Mouse (Mus musculus) adrenal gland, adult 2 months (tissue): ENCODE measurements at regions not wholly inside any gene's neighbourhood (a gene's known extent, or its start where the extent isn't known, plus 50 kb on each side); places are given as distances from the start of the nearest gene placed in this dataset.

Source experiments
- DNase-seq: peaks from one replicate; pipeline ENCODE4 v3.0.0; 2021

- DNase-seq = no peak
Observed at GRCm38 (mm10) chr13:47764802-47765597, 496.0 kb upstream of the Id4 start.

GRCm38 (mm10) chr13:47768963-47769527 lies 492.0 kb upstream of the Id4 start:
- no peak for DNase-seq

GRCm38 (mm10) chr13:47777206-47778099 lies 483.6 kb upstream of the Id4 start:
- DNase-seq = no peak

- no peak for DNase-seq
Observed at GRCm38 (mm10) chr13:47778218-47779009, 482.6 kb upstream of the Id4 start.

- no peak for DNase-seq
Observed at GRCm38 (mm10) chr13:47784406-47784805, 476.6 kb upstream of the Id4 start.

GRCm38 (mm10) chr13:47797859-47798258 lies 463.2 kb upstream of the Id4 start:
- no peak for DNase-seq

- peak; percentile 8 for DNase-seq
Observed at GRCm38 (mm10) chr13:47811711-47812415, 449.2 kb upstream of the Id4 start.

GRCm38 (mm10) chr13:47818924-47819564 lies 442.0 kb upstream of the Id4 start:
- peak; percentile 43 for DNase-seq

GRCm38 (mm10) chr13:47836491-47836890 lies 424.5 kb upstream of the Id4 start:
- peak; percentile 40 for DNase-seq

GRCm38 (mm10) chr13:47842418-47842817 lies 418.6 kb upstream of the Id4 start:
- DNase-seq = no peak

GRCm38 (mm10) chr13:47843011-47843410 lies 418.0 kb upstream of the Id4 start:
- no peak for DNase-seq

- no peak for DNase-seq
Observed at GRCm38 (mm10) chr13:47843541-47844267, 417.3 kb upstream of the Id4 start.

GRCm38 (mm10) chr13:47846713-47847112 lies 414.3 kb upstream of the Id4 start:
- DNase-seq = no peak

- DNase-seq = no peak
Observed at GRCm38 (mm10) chr13:47848371-47849188, 412.4 kb upstream of the Id4 start.

GRCm38 (mm10) chr13:47855422-47856108 lies 405.5 kb upstream of the Id4 start:
- no peak for DNase-seq

GRCm38 (mm10) chr13:47858946-47859345 lies 402.1 kb upstream of the Id4 start:
- DNase-seq = no peak

- DNase-seq = no peak
Observed at GRCm38 (mm10) chr13:47860316-47860715, 400.7 kb upstream of the Id4 start.

GRCm38 (mm10) chr13:47862896-47863295 lies 398.1 kb upstream of the Id4 start:
- DNase-seq = peak; percentile 79
